ENCODE assay signal across 9 mouse cellular contexts in genomic region chr5:74677399-74678338, GRCm38 (mm10). TPM values are rescaled to one million over a fixed set of nuclear protein-coding genes. Genes with fewer than 3 reads are reported as not detected.
DNase-seq lines count a peak whose midpoint lies in the region; ATAC-seq and TF ChIP-seq lines count a peak whose summit lies in the region.
"Had no signal": no experiment of that assay in that cellular context is flagged by ENCODE, and none has a peak within 500 bp of the region (broad histone marks: within the 10 kb centered on the region; RNA-seq: fewer than 3 reads in every experiment).

No protein-coding gene starts in this region.

- no peaks in the 10 kb centered on the region for H3K27me3 ChIP-seq in hindbrain, postnatal 0 days (ENCODE audit: insufficient read depth, low read length)
- no peaks in the 10 kb centered on the region for H3K27me3 ChIP-seq in midbrain, embryonic 16.5 days (ENCODE audit: control insufficient read depth, insufficient read depth, low read depth, low read length)

- no peaks in the 10 kb centered on the region for H3K36me3 ChIP-seq in hindbrain, postnatal 0 days (ENCODE audit: insufficient read depth, low read length)
- H3K36me3 ChIP-seq in midbrain, embryonic 16.5 days (ENCODE audit: control insufficient read depth, insufficient read depth, low read length), result no peaks in the 10 kb centered on the region

- H3K4me2 ChIP-seq in hindbrain, postnatal 0 days (ENCODE audit: low read depth, low read length), result peak overlapping the region; percentile 62
- peak overlapping the region; percentile 58 for H3K4me2 ChIP-seq in midbrain, embryonic 16.5 days (ENCODE audit: low read length)

- WGBS in hindbrain, postnatal 0 days, result 22% methylated on average over 19 of the region's 19 CpGs
- WGBS in midbrain, embryonic 16.5 days, result 19% methylated on average over 19 of the region's 19 CpGs

- TF ChIP-seq CTCF in hindbrain, postnatal 0 days (IDR thresholded peaks at IDR 0.05; ENCODE audit: low read depth), result no peak

- DNase-seq in gastrocnemius, postnatal 10 days, result peak; percentile 16
- no peak for DNase-seq in gastrocnemius, postnatal 25 days
- DNase-seq in cerebellum, postnatal 36 days, result peak; percentile 80 to 84
- DNase-seq in hindbrain, postnatal 0 days (ENCODE audit: low spot score), result peak; percentile 90
- DNase-seq in thymus, adult 18-20 months, result no peak
- no peak for DNase-seq in urinary bladder, postnatal 4 days (ENCODE audit: low spot score in 2 of 2)

- ATAC-seq in hindbrain, postnatal 0 days, result peak; percentile 99
- ATAC-seq in midbrain, embryonic 16.5 days, result peak; percentile 100
- no peak for ATAC-seq in granulocyte monocyte progenitor cell, adult 5-6 weeks (replicated peaks; ENCODE audit: poor library complexity, severe bottlenecking)

- H3K27ac ChIP-seq in hindbrain, postnatal 0 days, result peak overlapping the region; percentile 88
- peak overlapping the region; percentile 86 for H3K27ac ChIP-seq in midbrain, embryonic 16.5 days (ENCODE audit: low read length)

- H3K4me3 ChIP-seq in hindbrain, postnatal 0 days (ENCODE audit: low read length), result peak overlapping the region; percentile 39
- H3K4me3 ChIP-seq in midbrain, embryonic 16.5 days (ENCODE audit: low read depth, low read length), result peak overlapping the region; percentile 41
- H3K4me3 ChIP-seq: erythroblast, embryonic 14.5 days had no signal

- no peaks in the 10 kb centered on the region for H3K9me3 ChIP-seq in hindbrain, postnatal 0 days (ENCODE audit: low read length)
- H3K9me3 ChIP-seq in midbrain, embryonic 16.5 days (replicated peaks; ENCODE audit: control insufficient read depth, low read length, poor library complexity, severe bottlenecking), result no peaks in the 10 kb centered on the region

- peaks cover 17% of the 10 kb centered on the region for H3K4me1 ChIP-seq in hindbrain, postnatal 0 days (ENCODE audit: insufficient read depth, low read length)
- peaks cover 18% of the 10 kb centered on the region for H3K4me1 ChIP-seq in midbrain, embryonic 16.5 days (ENCODE audit: control insufficient read depth, insufficient read depth, low read length)

- H3K9ac ChIP-seq in hindbrain, postnatal 0 days (replicated peaks; ENCODE audit: low read length), result peak overlapping the region; percentile 54
- peak overlapping the region; percentile 64 for H3K9ac ChIP-seq in midbrain, embryonic 16.5 days (ENCODE audit: low read depth, low read length)

RNA-seq across cellular contexts. Expression of gene Lnx1, which starts 25.0 kb away (rescaled TPM):
- 1 to 10 TPM; 1.3 to 2.0 TPM for total RNA-seq in gastrocnemius, postnatal 10 days (2021)
- 1 to 10 TPM; 1.5 to 2.7 TPM for total RNA-seq in gastrocnemius, postnatal 25 days (2021)
- total RNA-seq in hindbrain, postnatal 0 days (2014; rRNA removed), result 32.0 and 35.5 TPM in 2 replicates
- 17.8 and 19.1 TPM in 2 replicates for polyA plus RNA-seq in hindbrain, postnatal 0 days (2015; fragmentation: Nextera tagmentation; extraction: Ambion mirVana)
- 16.9 and 22.7 TPM in 2 replicates for polyA plus RNA-seq in midbrain, embryonic 16.5 days (2015; fragmentation: Nextera tagmentation; extraction: Ambion mirVana)
- not detected in 2 replicates for total RNA-seq in granulocyte monocyte progenitor cell, adult 5-6 weeks (2014; fragmentation: Nextera tagmentation)
- total RNA-seq in granulocyte monocyte progenitor cell, adult 5-6 weeks (2017), result 0.05 and 0.26 TPM in 2 replicates
- polyA plus RNA-seq: erythroblast, embryonic 14.5 days had no signal

Comparison
In these comparisons a context has a peak if more than half of its experiments do, and no peak if none do; other contexts are left out.
1. DNase-seq: peak in gastrocnemius, postnatal 10 days (single experiment), cerebellum, postnatal 36 days (2 of 2) and hindbrain, postnatal 0 days (single experiment); none in gastrocnemius, postnatal 25 days (single experiment), thymus, adult 18-20 months (0 of 2) and urinary bladder, postnatal 4 days (0 of 2).